Mouse (Mus musculus) brown adipose tissue, adult 24 weeks (tissue): ENCODE results near the gene Cd300ld4. TPM values are rescaled to one million over a fixed set of nuclear protein-coding genes. Genes with fewer than 3 reads are reported as not detected.
A peak's percentile ranks its signal among the peaks of the same experiment; 100 is the strongest.
"Not testable (repeated sequence)": the region's sequence is repeated elsewhere in the genome, so short reads cannot be mapped to it uniquely, and the experiment has no call there.

ENCODE experiments used
- H3K27ac ChIP-seq: fragments of 200-500 bp; replicated peaks from 2 replicates; pipeline ENCODE4 v1.5.1; 2012; ENCODE audit warnings: low read depth, mild to moderate bottlenecking, low read length
- H3K4me1 ChIP-seq: fragments of 200-500 bp; 2 replicates; pipeline ENCODE4 v1.6.1; 2012; ENCODE audit warnings: low read length, mixed read lengths; ENCODE audit not compliant: control insufficient read depth, insufficient read depth, insufficient read length
- H3K4me3 ChIP-seq: fragments of 200-500 bp; 2 replicates; pipeline ENCODE4 v1.5.1; 2012; ENCODE audit warnings: low read depth, mild to moderate bottlenecking, low read length, moderate library complexity; ENCODE audit not compliant: insufficient read depth
- polyA plus RNA-seq: library from polyadenylated mRNA; stranded (reverse); fragments of >200 nt; gene quantifications from 2 replicates; pipeline ENCODE4 v1.2.4, GENCODE M21; 2012; ENCODE audit not compliant: missing spikeins, insufficient read depth, insufficient read length

Cd300ld4 gene
- polyA plus RNA-seq, 1 experiment: 3.8 TPM

DNA sequence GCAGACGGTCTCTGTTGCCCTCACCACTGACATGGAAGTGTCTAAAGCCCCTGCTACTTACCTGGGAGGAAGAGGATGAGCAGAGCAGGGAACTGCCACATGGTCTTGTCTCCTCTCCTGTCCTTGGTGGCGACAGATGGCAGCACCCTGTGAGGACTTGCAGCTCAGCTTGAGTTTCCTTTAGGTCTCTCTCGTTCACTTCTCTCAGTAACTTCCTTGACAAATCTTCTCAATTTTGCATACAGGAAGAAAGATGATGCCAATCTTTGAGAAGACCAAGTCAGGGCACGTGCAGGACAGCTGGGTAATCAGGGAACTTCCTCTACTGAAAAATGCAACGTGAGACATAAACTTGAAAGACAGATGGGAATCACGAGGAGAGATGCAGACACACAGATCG is 10.7 kb downstream of the Cd300ld4 start, which contains the start of gene Cd300ld2:
Gene Cd300ld2 (minus strand): TSS at position 101 of the 400 bp plus-strand sequence.
- H3K4me3 ChIP-seq, H3K27ac ChIP-seq, H3K4me1 ChIP-seq: not testable (repeated sequence)

DNA sequence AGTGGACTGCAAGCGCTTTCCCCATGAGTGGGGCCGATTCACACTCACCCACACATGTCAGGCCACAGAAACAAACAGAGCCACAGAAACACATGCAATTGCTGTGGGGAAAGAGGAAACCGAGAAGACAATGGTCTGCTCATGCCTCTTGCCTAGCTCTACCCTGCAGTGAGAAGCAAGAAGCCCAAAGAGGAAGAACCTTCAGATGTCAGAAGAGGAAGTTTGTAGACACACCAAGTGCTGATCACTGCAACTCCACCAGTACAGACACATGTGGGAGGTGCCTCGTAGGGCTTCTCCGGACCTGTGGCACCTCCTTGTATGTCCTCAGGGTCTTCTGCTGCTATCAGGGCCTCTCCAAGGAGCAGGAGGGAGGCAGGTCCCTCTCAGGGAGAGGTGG is 22.7 kb downstream of the Cd300ld4 start:
- Histone ChIP-seq H3K4me3 (no peak overlapping the region), H3K4me1 (no peaks in the 10 kb centered on the region), H3K27ac (peak overlapping the region; percentile 91)

GRCm38 (mm10) chr11:115001474-115002040 is 25.3 kb downstream of the Cd300ld4 start, which contains the start of gene Cd300c2:
Gene Cd300c2 (minus strand): TSS chr11:115001880.
- no peak within 1 kb of the TSS for H3K4me3 ChIP-seq
- H3K4me1 ChIP-seq: no peaks in the 10 kb centered on the region
- H3K27ac ChIP-seq: peak within 1 kb of the TSS; percentile 77

GRCm38 (mm10) chr11:114989793-114990192 is 37.0 kb downstream of the Cd300ld4 start, which contains the start of gene Cd300ld:
Gene Cd300ld (minus strand): TSS chr11:114989922.
- peak within 1 kb of the TSS; percentile 45 for H3K4me3 ChIP-seq
- H3K27ac ChIP-seq: peak within 1 kb of the TSS; percentile 86
- no peaks in the 10 kb centered on the region for H3K4me1 ChIP-seq

- no peak overlapping the region for H3K27ac ChIP-seq
- H3K4me1 ChIP-seq: no peaks in the 10 kb centered on the region
- H3K4me3 ChIP-seq: no peak overlapping the region
Measured at GRCm38 (mm10) chr11:114981866-114982265, 44.9 kb downstream of the Cd300ld4 start.

- Histone ChIP-seq H3K27ac (no peak overlapping the region), H3K4me3 (no peak overlapping the region), H3K4me1 (no peaks in the 10 kb centered on the region)
Measured at GRCm38 (mm10) chr11:114972726-114973125, 54.1 kb downstream of the Cd300ld4 start.

Other genes with a start within 250 kb of the Cd300ld4 start
- gene Btbd17, start 231.1 kb downstream of the Cd300ld4 start, polyA plus RNA-seq: not detected in 2 replicates
- gene Gpr142, start 228.1 kb downstream of the Cd300ld4 start, polyA plus RNA-seq: not detected in 2 replicates
- 5.4 and 8.4 TPM in 2 replicates for gene Gprc5c, start 175.9 kb downstream of the Cd300ld4 start, polyA plus RNA-seq
- gene Cd300a, start 137.0 kb downstream of the Cd300ld4 start, polyA plus RNA-seq: 0.58 and 1.1 TPM in 2 replicates
- gene Cd300lb, start 92.6 kb downstream of the Cd300ld4 start, polyA plus RNA-seq: 0.58 and 1.1 TPM in 2 replicates
- gene Cd300c, start 57.9 kb downstream of the Cd300ld4 start, polyA plus RNA-seq: not detected in 2 replicates
- gene Cd300ld, start 37.1 kb downstream of the Cd300ld4 start, polyA plus RNA-seq: 2.3 and 6.2 TPM in 2 replicates
- 1.7 and 2.1 TPM in 2 replicates for gene Cd300c2, start 25.1 kb downstream of the Cd300ld4 start, polyA plus RNA-seq
- not detected in 2 replicates for gene Cd300ld2, start 10.8 kb downstream of the Cd300ld4 start, polyA plus RNA-seq
- 1.5 and 3.8 TPM in 2 replicates for gene Cd300ld5, start 10.8 kb upstream of the Cd300ld4 start, polyA plus RNA-seq
- 5.7 and 13.3 TPM in 2 replicates for gene Cd300ld3, start 21.4 kb upstream of the Cd300ld4 start, polyA plus RNA-seq
- not detected in 2 replicates for gene Cd300e, start 35.2 kb upstream of the Cd300ld4 start, polyA plus RNA-seq
- gene Rab37, start 64.4 kb upstream of the Cd300ld4 start, polyA plus RNA-seq: 0.79 and 1.2 TPM in 2 replicates
- 0.28 TPM in 1 of 2 replicates, not detected in the other for gene Cd300lf, start 107.0 kb upstream of the Cd300ld4 start, polyA plus RNA-seq
- gene Slc9a3r1, start 136.3 kb upstream of the Cd300ld4 start, polyA plus RNA-seq: 5.3 and 5.9 TPM in 2 replicates
- gene Tmem104, start 160.5 kb upstream of the Cd300ld4 start, polyA plus RNA-seq: 8.5 and 8.8 TPM in 2 replicates
- 20.9 and 29.3 TPM in 2 replicates for gene Nat9, start 160.8 kb upstream of the Cd300ld4 start, polyA plus RNA-seq
- gene Grin2c, start 240.2 kb upstream of the Cd300ld4 start, polyA plus RNA-seq: not detected in 2 replicates